Mouse (Mus musculus) thymus, adult 2 months (tissue): ENCODE results near the gene Gadd45a.

ENCODE experiments used
- CTCF ChIP-seq: fragments of 200-500 bp; IDR thresholded peaks from 2 replicates; pipeline ENCODE4 v1.5.1; 2012; ENCODE audit warnings: mild to moderate bottlenecking, control low read depth, low read length, moderate library complexity, borderline replicate concordance; ENCODE audit not compliant: control insufficient read depth, poor library complexity, insufficient read depth; ENCODE audit errors: extremely low read depth
- POLR2A ChIP-seq: fragments of 200-500 bp; IDR thresholded peaks from 2 replicates; pipeline ENCODE4 v1.6.1; 2012; ENCODE audit warnings: mild to moderate bottlenecking, low read length, control low read depth, moderate library complexity; ENCODE audit not compliant: control insufficient read depth, poor library complexity, insufficient read depth; ENCODE audit errors: extremely low read depth

- no peak for TF ChIP-seq CTCF
- no peak for TF ChIP-seq POLR2A
Observed at GRCm38 (mm10) chr6:66994981-66995380, 42.3 kb downstream of the Gadd45a start.
